Mouse (Mus musculus) MEL (cell line): ENCODE measurements around the gene Snurf. TPM values are rescaled to one million over a fixed set of nuclear protein-coding genes. Genes with fewer than 3 reads are reported as not detected.

Source experiments
- DNase-seq: peaks from one replicate; pipeline ENCODE4 v3.0.0; 2011; ENCODE audit warnings: low read depth, low spot score
- H3K27ac ChIP-seq: 2 replicates; pipeline ENCODE4 v1.5.1; 2012; ENCODE audit warnings: low read depth, mild to moderate bottlenecking, control low read depth, low read length, moderate library complexity; ENCODE audit not compliant: control insufficient read depth
- H3K27me3 ChIP-seq, 2 experiments: fragments of 150-350 bp in 1 of 2; sonication (generic) in 1 of 2; 2 replicates each; pipeline ENCODE4 v1.6.1; 2012; ENCODE audit warnings: low read length in 2 of 2, mild to moderate bottlenecking in 2 of 2, improper control_type of control experiment in 1 of 2, moderate library complexity in 1 of 2; ENCODE audit not compliant: insufficient read depth in 2 of 2, control insufficient read depth in 1 of 2
- H3K36me3 ChIP-seq, 2 experiments: 2 replicates each; pipeline ENCODE4 v1.6.1; 2012 to 2014; ENCODE audit warnings: low read length in 2 of 2, improper control_type of control experiment in 1 of 2, inconsistent platforms in 1 of 2, mild to moderate bottlenecking in 1 of 2; ENCODE audit not compliant: insufficient read depth in 2 of 2, control insufficient read depth in 1 of 2
- H3K4me1 ChIP-seq, 2 experiments: fragments of 150-350 bp in 1 of 2; sonication (generic) in 1 of 2; 2 replicates each; pipeline ENCODE4 v1.6.1; 2012; ENCODE audit warnings: low read length in 2 of 2, improper control_type of control experiment in 1 of 2, mild to moderate bottlenecking in 1 of 2; ENCODE audit not compliant: insufficient read depth in 2 of 2, control insufficient read depth in 1 of 2
- H3K4me3 ChIP-seq, 2 experiments: fragments of 150-350 bp in 1 of 2; sonication (generic) in 1 of 2; 2 replicates each; pipeline ENCODE4 v1.5.1; 2012; ENCODE audit warnings: low read depth in 2 of 2, low read length in 2 of 2, mild to moderate bottlenecking in 2 of 2, moderate library complexity in 2 of 2, control low read depth in 1 of 2, improper control_type of control experiment in 1 of 2; ENCODE audit not compliant: control insufficient read depth in 1 of 2, insufficient read depth in 1 of 2
- H3K79me2 ChIP-seq: 2 replicates; pipeline ENCODE4 v1.6.1; 2012; ENCODE audit warnings: mild to moderate bottlenecking, low read length, moderate library complexity; ENCODE audit not compliant: control insufficient read depth, poor library complexity, insufficient read depth
- H3K9ac ChIP-seq: 2 replicates; pipeline ENCODE4 v1.6.1; 2012; ENCODE audit warnings: low read depth, mild to moderate bottlenecking, control low read depth, low read length, moderate library complexity; ENCODE audit not compliant: control insufficient read depth, poor library complexity, severe bottlenecking
- H3K9me3 ChIP-seq: fragments of 150-350 bp; sonication (generic); replicated peaks from 2 replicates; pipeline ENCODE4 v1.6.1; 2012; ENCODE audit warnings: mild to moderate bottlenecking, low read length, improper control_type of control experiment, moderate library complexity; ENCODE audit not compliant: insufficient read depth
- CHD1 ChIP-seq: IDR thresholded peaks from 2 replicates; pipeline ENCODE4 v1.6.1; 2012; ENCODE audit warnings: low read depth, mild to moderate bottlenecking, inconsistent platforms, low read length, improper control_type of control experiment
- CHD2 ChIP-seq: IDR thresholded peaks from 2 replicates; pipeline ENCODE4 v1.6.1; 2011; ENCODE audit warnings: low read length, improper control_type of control experiment
- CTCF ChIP-seq, 3 experiments: IDR thresholded peaks in 2 of 3; conservative IDR thresholded peaks in 1 of 3; 2 replicates each; pipeline ENCODE4 v1.5.1; 2011 to 2012; ENCODE audit warnings: low read length in 3 of 3, low read depth in 2 of 3, mild to moderate bottlenecking in 2 of 3, improper control_type of control experiment in 1 of 3, inconsistent platforms in 1 of 3, mixed read lengths in 1 of 3, moderate library complexity in 1 of 3; ENCODE audit not compliant: control insufficient read depth in 1 of 3, insufficient read depth in 1 of 3, poor library complexity in 1 of 3, severe bottlenecking in 1 of 3
- ELF1 ChIP-seq: IDR thresholded peaks from 2 replicates; pipeline ENCODE4 v1.6.1; 2014; ENCODE audit warnings: low read depth, mild to moderate bottlenecking, inconsistent platforms, low read length, improper control_type of control experiment, moderate library complexity
- EP300 ChIP-seq, 2 experiments: IDR thresholded peaks; 2 replicates each; pipeline ENCODE4 v1.6.1; 2011; ENCODE audit warnings: improper control_type of control experiment in 2 of 2, low read length in 2 of 2, low read depth in 1 of 2, mild to moderate bottlenecking in 1 of 2
- ETS1 ChIP-seq: IDR thresholded peaks from 2 replicates; pipeline ENCODE4 v1.6.1; 2012; ENCODE audit warnings: low read depth, mild to moderate bottlenecking, inconsistent platforms, low read length, improper control_type of control experiment, moderate library complexity
- GABPA ChIP-seq: IDR thresholded peaks from 2 replicates; pipeline ENCODE4 v1.6.1; 2012; ENCODE audit warnings: low read depth, mild to moderate bottlenecking, inconsistent platforms, low read length, improper control_type of control experiment, moderate library complexity
- KAT2A ChIP-seq: conservative IDR thresholded peaks from 2 replicates; pipeline ENCODE4 v1.6.1; 2012; ENCODE audit warnings: low read depth, low read length, improper control_type of control experiment, inconsistent platforms
- MAZ ChIP-seq: IDR thresholded peaks from 2 replicates; pipeline ENCODE4 v1.6.1; 2012; ENCODE audit warnings: low read depth, mild to moderate bottlenecking, inconsistent platforms, low read length, improper control_type of control experiment
- MEF2A ChIP-seq: IDR thresholded peaks from 2 replicates; pipeline ENCODE4 v1.6.1; 2014; ENCODE audit warnings: low read depth, mild to moderate bottlenecking, inconsistent platforms, low read length, improper control_type of control experiment; ENCODE audit not compliant: poor library complexity, insufficient replicate concordance, severe bottlenecking; ENCODE audit errors: extremely low read depth
- MXI1 ChIP-seq: IDR thresholded peaks from 2 replicates; pipeline ENCODE4 v1.6.1; 2011; ENCODE audit warnings: mild to moderate bottlenecking, low read depth, low read length, improper control_type of control experiment
- NELFE ChIP-seq: IDR thresholded peaks from 2 replicates; pipeline ENCODE4 v1.6.1; 2011; ENCODE audit warnings: low read depth, low read length, improper control_type of control experiment
- POLR2A ChIP-seq, 2 experiments: IDR thresholded peaks; 2 replicates each; pipeline ENCODE4 v1.6.1; 2011 to 2012; ENCODE audit warnings: low read length in 2 of 2, mild to moderate bottlenecking in 2 of 2, control low read depth in 1 of 2, improper control_type of control experiment in 1 of 2, low read depth in 1 of 2, moderate library complexity in 1 of 2; ENCODE audit not compliant: control insufficient read depth in 1 of 2, insufficient read depth in 1 of 2, poor library complexity in 1 of 2
- RAD21 ChIP-seq: IDR thresholded peaks from 2 replicates; pipeline ENCODE4 v1.6.1; 2011; ENCODE audit warnings: mild to moderate bottlenecking, low read depth, low read length, improper control_type of control experiment
- SMC3 ChIP-seq: IDR thresholded peaks from 2 replicates; pipeline ENCODE4 v1.6.1; 2011; ENCODE audit warnings: low read depth, low read length, improper control_type of control experiment
- TAL1 ChIP-seq: IDR thresholded peaks from 2 replicates; pipeline ENCODE4 v1.6.1; 2012; ENCODE audit warnings: mild to moderate bottlenecking, inconsistent platforms, low read length, moderate library complexity, mixed read lengths
- UBTF ChIP-seq: IDR thresholded peaks from 2 replicates; pipeline ENCODE4 v1.6.1; 2012; ENCODE audit warnings: low read depth, mild to moderate bottlenecking, inconsistent platforms, low read length, improper control_type of control experiment, moderate library complexity, borderline replicate concordance; ENCODE audit not compliant: insufficient read depth
- ZC3H11A ChIP-seq: IDR thresholded peaks from 2 replicates; pipeline ENCODE4 v1.6.1; 2012; ENCODE audit warnings: low read depth, mild to moderate bottlenecking, inconsistent platforms, low read length, improper control_type of control experiment
- ZKSCAN1 ChIP-seq: IDR thresholded peaks from 2 replicates; pipeline ENCODE4 v1.6.1; 2012; ENCODE audit warnings: low read depth, mild to moderate bottlenecking, inconsistent platforms, low read length, improper control_type of control experiment, moderate library complexity
- ZMIZ1 ChIP-seq: IDR thresholded peaks from 2 replicates; pipeline ENCODE4 v1.6.1; 2012; ENCODE audit warnings: low read depth, mild to moderate bottlenecking, inconsistent platforms, low read length, improper control_type of control experiment, moderate library complexity
- ZNF384 ChIP-seq: IDR thresholded peaks from 2 replicates; pipeline ENCODE4 v1.6.1; 2012; ENCODE audit warnings: low read depth, mild to moderate bottlenecking, inconsistent platforms, low read length, improper control_type of control experiment
- polyA plus RNA-seq, 2 experiments: library from polyadenylated mRNA; stranded (reverse) in 1 of 2; unstranded in 1 of 2; fragments of >175 nt in 1 of 2; fragments of >200 nt in 1 of 2; gene quantifications; 2 replicates each; pipeline versions ENCODE4 v1.2.1 to v1.2.4; 2012; ENCODE audit warnings: low replicate concordance in 2 of 2, low read depth in 1 of 2; ENCODE audit not compliant: insufficient read length in 2 of 2, insufficient read depth in 1 of 2, missing spikeins in 1 of 2
- total RNA-seq: library from RNA; depleted of rRNA; stranded (reverse); fragments of 300-350 nt; gene quantifications from 2 replicates; pipeline ENCODE4 v1.2.3, GENCODE M21; 2012

The Snurf gene
- total and polyA plus RNA-seq, 3 experiments, result not detected

DNA sequence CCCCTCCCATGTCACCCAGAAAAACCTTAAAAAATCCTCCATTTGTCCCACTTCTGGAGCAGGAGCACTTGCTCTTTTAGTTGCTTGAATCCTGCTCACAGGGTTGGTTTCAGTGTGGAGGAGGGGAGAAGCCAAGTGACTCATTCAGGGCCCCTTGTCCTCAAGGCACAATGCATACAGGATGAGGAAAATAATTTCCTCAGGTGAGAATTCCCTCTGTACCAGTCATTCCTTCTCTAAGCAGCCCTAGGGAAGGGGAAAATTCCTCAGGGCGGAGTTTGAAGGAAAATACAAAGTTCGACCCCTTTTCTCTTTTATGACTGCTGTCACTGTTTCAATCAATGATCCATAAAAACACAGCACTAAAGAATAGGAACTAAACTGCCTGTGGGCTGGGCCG, 8.3 kb upstream of the Snurf start:
- TF ChIP-seq POLR2A (IDR thresholded peaks at IDR 0.05; ENCODE audit: control insufficient read depth in 1 of 2, insufficient read depth in 1 of 2, low read depth in 1 of 2, low read length in 2 of 2, poor library complexity in 1 of 2), result no peak
- TF ChIP-seq MEF2A, result no peak
- TF ChIP-seq ZC3H11A, result no peak
- TF ChIP-seq SMC3, result no peak
- no peak for TF ChIP-seq MXI1
- TF ChIP-seq UBTF, result no peak
- no peak for TF ChIP-seq CHD1
- no peak for TF ChIP-seq ZMIZ1
- no peak for TF ChIP-seq NELFE
- no peak for TF ChIP-seq TAL1
- no peak for TF ChIP-seq CHD2
- TF ChIP-seq ELF1, result no peak
- no peak for TF ChIP-seq ZNF384
- TF ChIP-seq KAT2A, result no peak
- no peak for TF ChIP-seq GABPA
- no peak for TF ChIP-seq ETS1
- TF ChIP-seq ZKSCAN1, result no peak
- TF ChIP-seq MAZ, result no peak

DNA sequence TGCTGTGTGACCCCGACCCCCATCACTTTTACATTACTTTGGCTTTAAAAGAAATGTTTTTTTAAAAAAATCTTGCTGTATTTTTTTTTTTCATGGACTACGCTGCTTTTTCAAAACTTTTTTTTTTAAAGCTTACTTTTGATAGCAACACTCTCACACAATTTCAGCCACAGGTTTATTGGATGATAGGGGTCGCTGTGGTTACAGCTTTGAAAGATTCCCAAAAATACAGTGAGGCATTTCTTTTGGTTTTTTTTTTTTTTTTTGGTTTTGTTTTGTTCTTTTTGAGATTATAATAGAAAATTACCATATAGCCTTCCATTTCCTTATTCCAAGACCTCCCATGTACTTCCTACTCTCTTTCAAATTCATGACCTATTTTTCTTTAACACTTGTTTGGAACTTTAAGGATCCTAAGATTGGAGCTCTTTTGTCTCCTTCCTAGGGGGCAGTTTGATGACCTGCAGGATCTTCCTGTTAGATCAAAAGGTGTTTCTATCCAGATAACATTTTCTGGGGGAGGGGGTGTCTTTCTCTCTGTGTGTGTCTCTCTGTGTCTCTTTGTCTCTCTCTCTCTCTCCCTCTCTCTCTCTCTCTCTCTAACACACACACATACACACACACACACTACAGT, 3.0 kb upstream of the Snurf start:
- no peaks in the 10 kb centered on the region for H3K27me3 ChIP-seq
- H3K4me1 ChIP-seq, result no peaks in the 10 kb centered on the region
- no peak overlapping the region for H3K27ac ChIP-seq
- H3K4me3 ChIP-seq, result no peak overlapping the region
- TF ChIP-seq SMC3, result 0 out of 2 replicates have a peak, but pooled peaks have one; percentile 6
- TF ChIP-seq ZNF384, result 0 out of 2 replicates have a peak, but pooled peaks have one; percentile 22
- peak; percentile 14 for TF ChIP-seq RAD21
- no peak; a peak in 1 of 6 replicates for TF ChIP-seq CTCF (IDR thresholded peaks at IDR 0.05 in 2 of 3, conservative IDR thresholded peaks at IDR 0.05 in 1 of 3; ENCODE audit: control insufficient read depth in 1 of 3, insufficient read depth in 1 of 3, low read depth in 2 of 3, low read length in 3 of 3, poor library complexity in 1 of 3, severe bottlenecking in 1 of 3)
- no peak for TF ChIP-seq EP300 (IDR thresholded peaks at IDR 0.05; ENCODE audit: low read depth in 1 of 2, low read length in 2 of 2)
- TF ChIP-seq, all 39 proteins: peak for 3
- Histone ChIP-seq H3K36me3 (no peaks in the 10 kb centered on the region), H3K9ac (no peak overlapping the region), H3K9me3 (no peaks in the 10 kb centered on the region), H3K79me2 (no peaks in the 10 kb centered on the region)
- DNase-seq, result no peak

More for the DNA sequence above, 8.3 kb upstream of the Snurf start:
- H3K9ac ChIP-seq, result no peak overlapping the region
- H3K36me3 ChIP-seq, result no peaks in the 10 kb centered on the region
- no peak overlapping the region for H3K27ac ChIP-seq
- DNase-seq, result no peak
- H3K9me3 ChIP-seq, result no peaks in the 10 kb centered on the region
- no peak overlapping the region for H3K4me3 ChIP-seq
- H3K4me1 ChIP-seq, result no peaks in the 10 kb centered on the region
- H3K27me3 ChIP-seq, result no peaks in the 10 kb centered on the region
- H3K79me2 ChIP-seq, result no peaks in the 10 kb centered on the region
